Mouse (Mus musculus): ENCODE measurements around the gene Foxo6. TPM values are rescaled to one million over a fixed set of nuclear protein-coding genes. Genes with fewer than 3 reads are reported as not detected.

The Foxo6 gene
- total RNA-seq, 2 experiments from 2014 or later: 8.8 to 10.2 TPM

Other genes starting within 250 kb of the Foxo6 start
- gene AL607142.1, start 222.4 kb downstream of the Foxo6 start, total RNA-seq (2021): not detected
- gene Edn2, start 126.1 kb downstream of the Foxo6 start, total RNA-seq (2021): not detected
- 10 to 100 TPM; 45.8 to 51.2 TPM for gene Scmh1, start 117.9 kb upstream of the Foxo6 start, total RNA-seq (2021)
- under 1 TPM; 0.23 to 0.25 TPM for gene Slfnl1, start 244.9 kb upstream of the Foxo6 start, total RNA-seq (2021)